Mouse (Mus musculus) telencephalon, adult 2 months (tissue): ENCODE results near the gene Spty2d1.

ENCODE experiments used
- DNase-seq: peaks from one replicate; pipeline ENCODE4 v3.0.0-alpha.2; 2011; ENCODE audit warnings: low read depth, low spot score

Gene Spty2d1

GRCm38 (mm10) chr7:47022482-47022881 is 14.3 kb upstream of the Spty2d1 start:
- DNase-seq: no peak

- DNase-seq: no peak
Measured at GRCm38 (mm10) chr7:47020956-47021355, 12.7 kb upstream of the Spty2d1 start.

- peak; percentile 64 for DNase-seq
Measured at GRCm38 (mm10) chr7:47019641-47020040, 11.4 kb upstream of the Spty2d1 start.

GRCm38 (mm10) chr7:47017146-47017545 is 8.9 kb upstream of the Spty2d1 start:
- DNase-seq: no peak

GRCm38 (mm10) chr7:47016602-47017001 is 8.4 kb upstream of the Spty2d1 start:
- no peak for DNase-seq

- no peak for DNase-seq
Measured at GRCm38 (mm10) chr7:47015390-47016065, 7.3 kb upstream of the Spty2d1 start.

GRCm38 (mm10) chr7:47014564-47015389 is 6.6 kb upstream of the Spty2d1 start:
- DNase-seq: no peak

- DNase-seq: no peak
Measured at GRCm38 (mm10) chr7:47013131-47013767, 5.0 kb upstream of the Spty2d1 start.

- peak; percentile 62 for DNase-seq
Measured at GRCm38 (mm10) chr7:47007818-47008167, 418 bp downstream of the Spty2d1 start.

GRCm38 (mm10) chr7:47007109-47007780 is 966 bp downstream of the Spty2d1 start:
- no peak for DNase-seq

- DNase-seq: no peak
Measured at GRCm38 (mm10) chr7:47003411-47004115, 4.6 kb downstream of the Spty2d1 start.

- DNase-seq: no peak
Measured at GRCm38 (mm10) chr7:47001900-47002275, 6.3 kb downstream of the Spty2d1 start.

GRCm38 (mm10) chr7:47001125-47001899 is 6.9 kb downstream of the Spty2d1 start:
- no peak for DNase-seq

GRCm38 (mm10) chr7:47000644-47000983 is 7.6 kb downstream of the Spty2d1 start:
- no peak for DNase-seq

- DNase-seq: no peak
Measured at GRCm38 (mm10) chr7:46999983-47000643, 8.1 kb downstream of the Spty2d1 start.

- no peak for DNase-seq
Measured at GRCm38 (mm10) chr7:46998942-46999341, 9.3 kb downstream of the Spty2d1 start.

- DNase-seq: no peak
Measured at GRCm38 (mm10) chr7:46997644-46998395, 10.4 kb downstream of the Spty2d1 start.

GRCm38 (mm10) chr7:46997008-46997407 is 11.2 kb downstream of the Spty2d1 start:
- no peak for DNase-seq

GRCm38 (mm10) chr7:46995558-46995957 is 12.7 kb downstream of the Spty2d1 start:
- no peak for DNase-seq

GRCm38 (mm10) chr7:46993079-46993478 is 15.1 kb downstream of the Spty2d1 start:
- DNase-seq: no peak
